Mouse (Mus musculus): Measurements from ENCODE around the gene Pelo. TPM values are rescaled to one million over a fixed set of nuclear protein-coding genes. Genes with fewer than 3 reads are reported as not detected.
A peak's percentile ranks its signal among the peaks of the same experiment; 100 is the strongest.

Pelo gene
- polyA plus RNA-seq, 1 experiment = 22.7 TPM

DNA sequence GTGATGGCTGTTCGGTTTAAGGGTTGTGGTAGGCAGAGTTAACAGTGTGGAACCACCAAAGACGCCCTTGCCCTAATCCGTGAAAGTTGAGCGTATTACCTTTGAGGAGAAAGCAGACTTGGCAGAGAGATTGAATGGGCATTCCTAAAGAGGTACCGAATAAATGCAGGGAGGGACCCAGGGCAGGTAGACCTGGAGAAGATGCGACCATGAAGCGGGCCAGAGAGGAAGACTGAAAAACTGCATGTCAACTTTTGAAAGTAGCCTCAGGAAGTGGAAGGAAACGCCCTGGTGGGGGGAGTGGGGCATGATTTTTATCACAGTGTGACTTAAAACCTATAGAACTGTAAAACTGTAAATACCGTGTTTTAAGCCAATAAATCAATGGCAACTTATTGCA lies 9.4 kb upstream of the Pelo start:
- Histone ChIP-seq H3K4me3 (ENCODE audit: insufficient read depth, low read length) (no peak overlapping the region), H3K4me1 (ENCODE audit: control insufficient read depth, insufficient read depth, low read length) (peaks cover 1% of the 10 kb centered on the region; the same call in 1 of the 2 replicates), H3K27ac (ENCODE audit: insufficient read depth, low read length) (no peak overlapping the region)
- TF ChIP-seq POLR2A (IDR thresholded peaks at IDR 0.05; ENCODE audit: extremely low read depth, insufficient read depth, low read length) = no peak
- TF ChIP-seq CTCF (IDR thresholded peaks at IDR 0.05; ENCODE audit: extremely low read depth, insufficient read depth, low read length) = no peak

GRCm38 (mm10) chr13:115098227-115098626 lies 8.2 kb upstream of the Pelo start:
- TF ChIP-seq POLR2A (IDR thresholded peaks at IDR 0.05; ENCODE audit: extremely low read depth, insufficient read depth, low read length) (no peak), CTCF (IDR thresholded peaks at IDR 0.05; ENCODE audit: extremely low read depth, insufficient read depth, low read length) (no peak)

DNA sequence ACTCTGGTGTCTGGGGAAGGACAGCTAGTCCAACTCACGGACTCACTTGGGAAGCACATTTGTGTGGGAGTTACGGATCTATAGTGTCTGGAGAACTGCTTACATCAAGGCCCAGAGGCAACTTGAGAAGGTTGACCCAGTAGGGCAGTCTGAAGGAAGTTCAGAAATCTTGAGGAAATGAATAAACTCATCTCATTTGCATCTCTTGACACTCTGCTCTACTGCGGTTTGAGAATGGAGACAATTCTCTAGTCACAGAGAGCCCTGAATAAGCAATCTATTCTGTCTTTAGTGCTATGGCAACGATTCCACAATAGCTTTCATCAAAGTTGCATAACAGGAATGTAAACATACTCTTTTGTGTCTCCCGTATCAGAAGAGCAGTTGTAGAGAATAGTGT lies 7.0 kb upstream of the Pelo start:
- no peak overlapping the region for H3K27ac ChIP-seq (ENCODE audit: insufficient read depth, low read length)
- TF ChIP-seq CTCF (IDR thresholded peaks at IDR 0.05; ENCODE audit: extremely low read depth, insufficient read depth, low read length) (no peak), POLR2A (IDR thresholded peaks at IDR 0.05; ENCODE audit: extremely low read depth, insufficient read depth, low read length) (no peak)

More at GRCm38 (mm10) chr13:115098227-115098626, 8.2 kb upstream of the Pelo start:
- peaks cover 1% of the 10 kb centered on the region; the same call in 1 of the 2 replicates for H3K4me1 ChIP-seq (ENCODE audit: control insufficient read depth, insufficient read depth, low read length)
- H3K4me3 ChIP-seq (ENCODE audit: insufficient read depth, low read length) = no peak overlapping the region
- no peak overlapping the region for H3K27ac ChIP-seq (ENCODE audit: insufficient read depth, low read length)

GRCm38 (mm10) chr13:115096216-115096615 lies 6.2 kb upstream of the Pelo start:
- H3K27ac ChIP-seq (ENCODE audit: insufficient read depth, low read length) = no peak overlapping the region
- H3K4me1 ChIP-seq (ENCODE audit: control insufficient read depth, insufficient read depth, low read length) = peaks cover 1% of the 10 kb centered on the region; the same call in 1 of the 2 replicates
- no peak overlapping the region for H3K4me3 ChIP-seq (ENCODE audit: insufficient read depth, low read length)
- TF ChIP-seq POLR2A (IDR thresholded peaks at IDR 0.05; ENCODE audit: extremely low read depth, insufficient read depth, low read length) (no peak), CTCF (IDR thresholded peaks at IDR 0.05; ENCODE audit: extremely low read depth, insufficient read depth, low read length) (no peak)

More for the DNA sequence above, 7.0 kb upstream of the Pelo start:
- Histone ChIP-seq H3K4me3 (ENCODE audit: insufficient read depth, low read length) (no peak overlapping the region), H3K4me1 (ENCODE audit: control insufficient read depth, insufficient read depth, low read length) (peaks cover 1% of the 10 kb centered on the region; the same call in 1 of the 2 replicates)

DNA sequence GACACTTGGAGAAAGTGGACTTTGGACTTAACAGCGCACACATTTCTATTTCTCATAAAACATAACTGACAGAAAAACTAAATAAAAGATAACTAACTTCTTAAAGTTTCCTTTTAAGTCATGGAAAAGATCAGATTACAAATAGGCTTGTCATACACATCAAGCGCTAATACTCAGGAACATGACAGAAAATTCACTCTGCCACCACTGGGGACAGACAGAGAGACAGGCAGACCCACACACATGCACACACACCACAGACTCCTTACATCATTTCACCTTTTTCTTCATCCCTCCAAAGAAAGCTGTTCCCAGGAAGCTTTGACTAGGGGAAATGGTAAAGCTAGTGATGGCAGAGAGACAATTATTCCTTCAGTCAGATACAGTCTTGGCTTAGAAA lies 5.4 kb upstream of the Pelo start:
- no peak overlapping the region for H3K27ac ChIP-seq (ENCODE audit: insufficient read depth, low read length)
- TF ChIP-seq CTCF (IDR thresholded peaks at IDR 0.05; ENCODE audit: extremely low read depth, insufficient read depth, low read length) = no peak
- no peak for TF ChIP-seq POLR2A (IDR thresholded peaks at IDR 0.05; ENCODE audit: extremely low read depth, insufficient read depth, low read length)
- peaks cover 1% of the 10 kb centered on the region; the same call in 1 of the 2 replicates for H3K4me1 ChIP-seq (ENCODE audit: control insufficient read depth, insufficient read depth, low read length)
- no peak overlapping the region for H3K4me3 ChIP-seq (ENCODE audit: insufficient read depth, low read length)

DNA sequence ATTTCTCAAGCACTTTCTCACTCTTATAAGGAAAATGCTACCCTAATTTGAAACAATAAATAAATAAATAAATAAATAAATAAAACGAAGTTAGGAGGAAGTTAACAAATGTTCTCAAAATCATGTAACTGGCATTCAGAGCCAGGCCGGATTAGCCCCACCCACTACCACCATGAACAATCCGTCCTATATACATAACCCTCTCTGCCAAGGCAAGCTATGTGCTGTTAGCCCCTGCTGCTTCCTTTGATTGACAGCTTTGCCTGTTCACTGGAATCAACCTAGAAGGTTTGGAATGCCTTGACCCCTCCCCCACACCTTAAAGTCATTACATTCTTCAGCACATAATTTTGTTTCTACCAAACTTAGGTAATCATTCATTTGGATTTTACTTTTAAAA lies 1.5 kb upstream of the Pelo start:
- 0 out of 2 replicates have a peak, but pooled peaks cover 2% of the 10 kb centered on the region for H3K4me1 ChIP-seq (ENCODE audit: control insufficient read depth, insufficient read depth, low read length)
- no peak overlapping the region for H3K4me3 ChIP-seq (ENCODE audit: insufficient read depth, low read length)
- TF ChIP-seq POLR2A (IDR thresholded peaks at IDR 0.05; ENCODE audit: extremely low read depth, insufficient read depth, low read length) = no peak
- TF ChIP-seq CTCF (IDR thresholded peaks at IDR 0.05; ENCODE audit: extremely low read depth, insufficient read depth, low read length) = no peak
- H3K27ac ChIP-seq (ENCODE audit: insufficient read depth, low read length) = no peak overlapping the region

DNA sequence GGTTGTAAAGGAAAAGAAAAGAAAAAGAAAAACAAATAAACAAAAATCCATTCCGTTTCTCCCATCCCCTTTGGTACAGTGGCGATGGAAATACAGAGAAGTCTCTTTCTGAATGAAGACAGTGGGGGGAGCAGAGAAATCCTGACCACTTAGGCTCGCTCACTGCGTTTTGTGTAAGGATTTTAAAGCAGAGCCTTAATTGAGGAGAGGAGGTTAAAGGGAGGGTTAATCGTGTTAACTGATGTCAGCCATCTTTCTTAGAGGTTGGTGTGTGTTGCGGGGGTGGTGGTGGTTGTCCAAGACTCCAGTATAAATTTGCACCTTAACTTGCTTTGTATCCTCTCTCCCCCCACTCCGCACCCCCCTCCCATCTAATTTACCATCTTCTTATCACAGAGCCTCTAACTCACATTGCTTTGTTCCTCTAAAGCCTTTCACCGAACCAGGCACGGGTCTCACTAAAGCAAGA lies 1.0 kb upstream of the Pelo start:
- H3K4me3 ChIP-seq (ENCODE audit: insufficient read depth, low read length) = peak overlapping the region; percentile 92; the same call in 1 of the 2 replicates
- 0 out of 2 replicates have a peak, but pooled peaks cover 2% of the 10 kb centered on the region for H3K4me1 ChIP-seq (ENCODE audit: control insufficient read depth, insufficient read depth, low read length)
- no peak overlapping the region for H3K27ac ChIP-seq (ENCODE audit: insufficient read depth, low read length)
- TF ChIP-seq CTCF (IDR thresholded peaks at IDR 0.05; ENCODE audit: extremely low read depth, insufficient read depth, low read length) = no peak
- TF ChIP-seq POLR2A (IDR thresholded peaks at IDR 0.05; ENCODE audit: extremely low read depth, insufficient read depth, low read length) = no peak

GRCm38 (mm10) chr13:115089395-115090025 lies 476 bp downstream of the Pelo start:
- TF ChIP-seq CTCF (IDR thresholded peaks at IDR 0.05; ENCODE audit: extremely low read depth, insufficient read depth, low read length) = no peak
- peak overlapping the region; percentile 92 for H3K4me3 ChIP-seq (ENCODE audit: insufficient read depth, low read length)
- 0 out of 2 replicates have a peak, but pooled peaks cover 2% of the 10 kb centered on the region for H3K4me1 ChIP-seq (ENCODE audit: control insufficient read depth, insufficient read depth, low read length)
- H3K27ac ChIP-seq (ENCODE audit: insufficient read depth, low read length) = no peak overlapping the region

GRCm38 (mm10) chr13:115089020-115089394 lies 979 bp downstream of the Pelo start:
- 0 out of 2 replicates have a peak, but pooled peaks cover 2% of the 10 kb centered on the region for H3K4me1 ChIP-seq (ENCODE audit: control insufficient read depth, insufficient read depth, low read length)
- no peak overlapping the region for H3K27ac ChIP-seq (ENCODE audit: insufficient read depth, low read length)
- peak overlapping the region; percentile 92 for H3K4me3 ChIP-seq (ENCODE audit: insufficient read depth, low read length)
- TF ChIP-seq POLR2A (IDR thresholded peaks at IDR 0.05; ENCODE audit: extremely low read depth, insufficient read depth, low read length) (no peak), CTCF (IDR thresholded peaks at IDR 0.05; ENCODE audit: extremely low read depth, insufficient read depth, low read length) (no peak)

DNA sequence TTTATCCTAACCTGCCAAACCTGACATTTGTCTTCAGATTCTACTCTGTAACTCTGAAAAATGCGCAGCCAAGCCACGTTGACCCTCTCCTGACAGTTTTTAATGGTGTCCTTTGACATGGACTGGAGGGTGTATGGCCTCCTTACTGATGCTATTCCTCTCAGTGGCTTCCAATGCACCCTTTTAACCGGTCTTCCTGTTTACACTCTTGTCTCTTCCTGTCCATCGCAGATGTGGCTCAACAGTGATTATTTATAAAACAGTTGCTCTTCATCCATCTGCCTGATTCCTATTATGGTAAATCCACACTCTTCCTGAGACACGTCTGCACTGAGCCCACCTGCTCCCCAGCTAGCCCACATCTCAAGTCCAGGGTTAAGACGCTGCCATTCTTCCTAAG lies 4.0 kb downstream of the Pelo start:
- H3K27ac ChIP-seq (ENCODE audit: insufficient read depth, low read length) = no peak overlapping the region
- no peak for TF ChIP-seq CTCF (IDR thresholded peaks at IDR 0.05; ENCODE audit: extremely low read depth, insufficient read depth, low read length)
- TF ChIP-seq POLR2A (IDR thresholded peaks at IDR 0.05; ENCODE audit: extremely low read depth, insufficient read depth, low read length) = no peak
- H3K4me3 ChIP-seq (ENCODE audit: insufficient read depth, low read length) = no peak overlapping the region

More for the DNA sequence above, 4.0 kb downstream of the Pelo start:
- 0 out of 2 replicates have a peak, but pooled peaks cover 2% of the 10 kb centered on the region for H3K4me1 ChIP-seq (ENCODE audit: control insufficient read depth, insufficient read depth, low read length)

Data from cortical plate, adult 2 months (tissue).